Mouse (Mus musculus) activated CD4-positive, CD25-positive, alpha-beta regulatory T cell, adult 4 months (primary cell): ENCODE measurements at regions not wholly inside any gene's neighbourhood (a gene's known extent, or its start where the extent isn't known, plus 50 kb on each side); places are given as distances from the start of the nearest gene placed in this dataset.
A peak's percentile ranks its signal among the peaks of the same experiment; 100 is the strongest.
"Not testable (repeated sequence)": the region's sequence is repeated elsewhere in the genome, so short reads cannot be mapped to it uniquely, and the experiment has no call there.

ENCODE experiments used
- ATAC-seq: one replicate; pipeline ENCODE4 v1.8.0; 2017

DNA sequence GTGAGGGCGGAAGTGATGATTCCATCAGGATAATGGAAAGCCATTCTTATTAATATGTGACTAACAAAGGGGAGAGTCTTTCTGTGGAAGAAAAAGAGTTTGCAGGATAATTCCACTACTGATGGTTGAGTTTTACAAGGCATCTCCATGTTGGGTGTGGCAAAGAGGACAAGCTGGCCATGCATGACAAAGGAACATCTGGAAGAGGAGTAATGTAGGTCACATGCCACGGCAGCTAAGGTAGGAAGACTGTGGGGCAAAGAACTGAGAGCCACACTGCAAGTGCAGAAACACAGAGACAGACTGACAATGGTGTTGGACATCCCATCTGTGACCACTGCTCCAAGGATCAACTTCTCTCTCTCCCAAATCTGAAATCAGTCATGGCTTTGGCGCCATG is 196.4 kb upstream of the Gdi2 start:
- ATAC-seq = no peak

DNA sequence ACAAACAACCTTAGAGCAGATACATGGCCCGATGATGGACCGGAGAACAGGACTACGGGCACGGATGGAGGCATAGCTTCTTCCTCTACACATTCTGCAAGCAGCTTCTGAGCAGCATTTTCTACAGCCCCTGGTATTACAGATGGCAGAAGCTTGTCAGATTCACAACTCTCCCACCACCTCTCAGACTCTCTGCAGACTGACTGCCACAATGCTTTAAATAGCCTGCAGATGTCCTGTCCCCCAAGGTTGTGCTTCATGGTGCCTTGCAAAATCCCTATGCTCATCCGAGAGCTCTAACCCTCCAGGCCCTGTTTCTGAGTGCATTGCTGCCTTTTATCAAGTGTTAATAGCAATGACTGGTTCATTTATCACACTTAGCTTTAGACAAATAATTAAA is 194.3 kb upstream of the Gdi2 start:
- no peak for ATAC-seq

DNA sequence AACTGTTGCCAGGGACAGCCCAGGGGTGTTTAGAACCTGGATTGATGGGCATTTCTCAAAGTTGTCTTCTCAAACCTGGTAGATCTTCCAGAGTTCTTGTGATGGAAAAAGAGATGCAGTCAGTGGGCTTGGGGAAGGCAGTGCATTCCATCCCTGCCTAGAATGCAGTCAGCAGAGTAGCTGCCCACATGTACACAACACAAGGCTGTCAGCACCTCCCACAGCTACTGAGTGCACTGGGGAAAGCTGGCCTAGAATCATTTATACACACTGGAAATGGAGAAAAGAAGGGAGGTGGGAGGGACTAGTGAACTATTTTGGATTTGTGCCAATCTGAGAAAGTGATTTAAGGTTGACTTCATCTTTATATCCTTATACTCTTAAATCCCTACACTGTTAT is 183.0 kb upstream of the Gdi2 start:
- ATAC-seq = not testable (repeated sequence)

DNA sequence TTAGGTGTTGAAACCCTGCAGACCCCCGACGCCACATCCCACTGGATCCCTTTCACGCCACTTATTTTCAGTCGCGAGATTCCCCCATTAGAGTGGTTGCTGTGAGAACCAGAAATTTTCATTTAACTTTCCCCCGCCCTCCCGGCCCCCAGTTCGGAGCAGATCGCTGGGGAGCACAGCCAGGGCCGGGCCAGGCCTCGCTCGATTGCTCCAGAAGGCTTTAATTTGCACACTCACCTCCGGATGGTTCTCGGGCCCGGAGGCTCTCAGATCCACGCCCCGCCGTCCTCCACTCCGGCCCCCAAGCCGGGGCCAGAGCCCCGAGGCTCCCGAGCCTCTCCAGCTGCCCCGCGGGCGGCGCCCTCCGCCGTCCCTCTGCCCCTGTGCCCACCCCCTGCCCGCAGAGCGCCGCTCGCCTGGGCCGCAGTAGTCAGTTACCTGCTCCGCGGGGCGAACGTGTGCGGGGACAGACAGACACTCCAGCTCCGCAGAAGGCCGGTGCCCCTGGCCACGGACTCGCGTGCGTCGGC is 179.7 kb upstream of the Gdi2 start:
- ATAC-seq = no peak

DNA sequence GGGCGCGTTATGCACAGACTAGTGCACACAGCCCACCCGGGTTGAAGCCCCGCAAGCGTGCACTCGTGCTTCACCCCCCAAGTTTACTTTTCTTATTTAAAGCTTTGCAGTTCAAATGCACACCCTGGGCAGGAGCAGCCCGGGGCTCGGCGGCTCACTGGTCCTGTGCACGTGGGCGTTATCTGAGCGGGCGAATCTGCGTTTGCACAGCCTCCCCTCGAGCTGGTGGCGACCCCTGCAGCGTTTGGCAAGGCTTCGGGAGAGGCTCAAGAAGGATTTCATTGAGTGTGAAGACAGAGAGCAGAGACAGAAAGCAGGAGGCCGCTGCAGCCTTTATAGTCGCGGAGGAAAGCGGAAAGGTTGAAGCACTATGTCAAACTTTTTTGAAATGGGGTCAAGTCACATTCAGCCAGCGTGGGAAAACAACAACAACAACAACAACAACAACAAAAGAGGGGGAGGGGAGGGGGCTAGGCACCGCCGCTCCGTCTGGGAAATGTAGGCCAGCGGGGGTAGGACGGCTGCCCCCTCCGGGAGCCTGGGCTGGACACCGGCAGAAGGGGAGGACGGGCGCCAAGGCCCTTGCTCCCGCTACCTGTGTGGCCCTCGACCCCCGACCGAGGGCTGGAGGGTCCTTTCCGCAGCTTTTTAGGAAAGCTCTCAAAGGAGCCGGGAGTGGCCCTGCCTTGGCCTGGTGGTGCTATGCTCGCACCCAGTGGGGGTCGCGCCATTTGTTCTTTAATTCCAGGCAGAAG is 178.7 kb upstream of the Gdi2 start:
- ATAC-seq = no peak

- not testable (repeated sequence) for ATAC-seq
These were observed 178.1 kb upstream of the Gdi2 start for GRCm38 (mm10) chr13:3359751-3360260.

- ATAC-seq = no peak
These were observed 177.1 kb upstream of the Gdi2 start for GRCm38 (mm10) chr13:3360503-3361490.

DNA sequence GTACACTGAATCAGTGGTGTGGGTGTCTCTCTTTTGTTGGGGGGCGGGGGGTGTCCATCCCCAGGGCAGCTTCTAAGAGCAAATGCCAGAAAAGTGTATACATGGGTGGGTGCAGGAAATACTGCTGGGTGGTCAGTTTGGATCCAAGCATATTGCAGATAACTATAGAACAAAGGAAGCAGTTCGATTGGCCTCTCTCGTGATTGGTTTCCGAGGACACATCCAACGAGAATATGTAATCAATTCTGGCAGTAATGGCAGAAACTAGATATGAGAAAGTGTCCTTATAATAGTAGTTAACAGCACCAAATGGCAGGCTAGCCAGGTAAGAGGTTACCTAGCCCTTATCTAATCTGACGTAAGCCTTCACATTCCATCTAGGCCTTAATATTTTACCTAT is 165.2 kb upstream of the Gdi2 start:
- ATAC-seq = no peak

DNA sequence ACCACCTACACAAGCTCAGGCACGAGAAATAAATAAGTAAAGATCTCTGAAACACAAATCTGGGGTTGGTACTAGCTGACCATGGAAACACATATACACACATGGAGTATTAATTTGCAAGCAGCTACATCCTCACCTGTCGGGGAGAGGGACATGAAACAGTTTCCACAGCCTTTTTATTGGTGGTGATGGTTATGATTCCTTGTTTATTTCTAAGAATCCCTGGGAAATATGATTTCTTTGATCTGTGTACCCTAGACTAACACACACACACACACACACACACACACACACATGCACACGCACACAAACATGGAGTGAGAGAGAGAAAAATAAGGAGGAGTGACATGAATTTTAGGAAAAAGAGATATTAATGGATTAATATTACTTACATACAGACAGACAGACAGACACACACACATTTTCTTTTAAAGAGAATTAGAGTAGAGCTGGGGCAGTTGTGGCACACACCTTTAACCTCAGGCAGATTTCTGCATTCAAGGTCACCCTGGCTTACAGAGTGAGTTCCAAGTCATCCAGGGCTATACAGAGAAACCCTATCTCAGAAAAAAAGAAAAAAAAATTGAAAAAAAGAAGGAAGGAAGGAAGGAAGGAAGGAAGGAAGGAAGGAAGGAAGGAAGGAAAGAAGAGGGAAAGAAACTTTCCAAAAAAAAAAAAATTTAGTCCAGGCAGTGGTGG is 164.2 kb upstream of the Gdi2 start:
- not testable (repeated sequence) for ATAC-seq

DNA sequence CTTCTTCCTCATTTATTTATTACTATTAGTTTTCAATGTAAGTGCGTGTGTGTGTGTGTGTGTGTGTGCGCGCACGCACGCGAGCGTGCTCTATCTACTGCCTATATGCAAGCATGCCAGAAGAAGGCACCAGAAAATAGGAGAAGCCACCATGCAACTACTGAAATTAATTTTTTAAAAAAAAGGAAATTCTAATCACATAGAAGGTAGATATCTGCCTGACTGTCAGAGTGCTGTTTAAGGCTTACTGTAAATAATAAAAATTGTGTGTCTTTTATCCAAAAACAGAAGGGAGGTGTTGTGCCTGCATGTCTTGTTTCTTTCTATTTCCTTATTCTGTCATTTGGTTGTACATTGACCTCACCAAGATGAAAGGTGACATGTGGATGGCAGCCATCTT is 163.1 kb upstream of the Gdi2 start:
- no peak for ATAC-seq

DNA sequence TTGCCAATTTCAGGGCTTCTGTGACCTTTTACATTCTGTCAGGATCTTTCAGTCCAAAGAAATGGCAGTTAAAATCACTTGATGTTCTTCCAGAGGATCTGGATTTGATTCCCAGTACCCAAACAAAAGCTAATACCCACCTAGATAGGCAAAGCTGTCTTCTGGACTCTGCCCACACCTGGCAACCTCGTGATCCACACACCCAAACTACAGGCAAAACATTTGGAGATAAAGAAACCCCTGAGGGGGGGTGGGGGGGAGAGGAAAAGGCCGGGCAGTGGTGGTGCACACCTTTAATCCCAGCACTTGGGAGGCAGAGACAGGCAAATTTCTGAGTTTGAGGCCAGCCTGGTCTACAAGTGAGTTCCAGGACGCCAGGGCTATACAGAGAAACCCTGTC is 160.1 kb upstream of the Gdi2 start:
- not testable (repeated sequence) for ATAC-seq

GRCm38 (mm10) chr13:3405783-3406182 is 132.1 kb upstream of the Gdi2 start:
- ATAC-seq = not testable (repeated sequence)

DNA sequence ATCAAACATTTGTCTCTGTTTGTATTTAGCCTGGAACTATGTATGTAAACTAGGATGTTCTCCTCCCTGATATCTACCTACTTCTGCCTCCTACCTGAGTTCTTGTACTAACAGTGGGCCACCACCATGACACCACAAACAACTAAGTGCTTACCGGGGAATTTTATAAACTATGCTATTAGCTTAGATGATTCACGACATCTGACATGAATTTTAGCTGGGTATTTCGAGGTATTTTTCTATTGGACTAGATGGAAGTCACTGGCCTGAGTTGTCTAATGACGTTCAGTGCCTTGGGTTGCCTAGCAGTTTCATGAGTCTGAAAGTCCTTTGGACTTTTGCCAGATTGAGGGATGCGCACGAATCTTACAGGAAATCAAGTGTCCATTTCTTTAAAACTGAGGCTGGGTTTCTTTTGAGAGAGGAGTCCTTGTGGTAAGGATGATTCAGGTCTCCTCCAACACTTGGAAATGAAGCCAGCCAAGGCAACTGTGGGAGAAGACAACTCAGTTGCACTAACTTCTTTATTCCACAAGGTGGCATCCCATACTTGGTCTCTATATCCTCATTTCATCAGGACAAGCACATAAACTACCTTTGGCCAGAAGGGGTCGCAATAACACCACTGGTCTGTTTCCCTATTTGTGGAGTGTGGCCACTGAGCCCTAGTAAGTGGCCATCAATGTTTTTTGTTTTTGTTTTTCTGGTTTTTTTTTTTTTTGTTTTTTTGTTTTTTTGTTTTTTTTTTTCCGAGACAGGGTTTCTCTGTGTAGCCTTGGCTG is 131.4 kb upstream of the Gdi2 start:
- peak; percentile 93 for ATAC-seq

DNA sequence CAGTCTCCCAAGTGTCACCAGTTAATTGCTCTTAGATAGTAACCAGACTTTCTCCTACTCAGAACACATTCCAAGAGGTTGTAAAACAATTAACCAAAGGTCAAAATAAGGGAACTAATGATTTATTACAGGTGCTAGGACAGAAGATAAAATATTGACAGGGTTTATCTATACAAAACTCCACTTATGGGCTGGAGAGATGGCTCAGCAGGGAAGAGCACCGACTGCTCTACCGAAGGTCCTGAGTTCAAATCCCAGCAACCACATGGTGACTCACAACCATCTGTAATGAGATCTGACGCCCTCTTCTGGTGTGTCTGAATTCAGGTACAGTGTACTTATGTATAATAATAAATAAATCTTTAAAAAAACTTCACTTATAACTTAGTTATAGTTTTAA is 127.6 kb upstream of the Gdi2 start:
- ATAC-seq = not testable (repeated sequence)

GRCm38 (mm10) chr13:3417026-3417425 is 120.8 kb upstream of the Gdi2 start:
- ATAC-seq = no peak

GRCm38 (mm10) chr13:3455374-3455773 is 82.5 kb upstream of the Gdi2 start:
- ATAC-seq = not testable (repeated sequence)

GRCm38 (mm10) chr13:3476884-3477283 is 61.0 kb upstream of the Gdi2 start:
- ATAC-seq = no peak

GRCm38 (mm10) chr13:3477997-3478728 is 59.7 kb upstream of the Gdi2 start:
- peak; percentile 85 for ATAC-seq
